Mouse (Mus musculus): ENCODE results near the gene Ttc39b. TPM values are rescaled to one million over a fixed set of nuclear protein-coding genes. Genes with fewer than 3 reads are reported as not detected.

Gene Ttc39b
- polyA plus RNA-seq, 1 experiment from 2014 or later, result 15.7 TPM

- Histone ChIP-seq H3K36me3 (ENCODE audit: control insufficient read depth, insufficient read depth, low read length) (no peaks in the 10 kb centered on the region), H3K27me3 (ENCODE audit: control insufficient read depth, insufficient read depth, low read length) (no peaks in the 10 kb centered on the region), H3K4me1 (replicated peaks; ENCODE audit: control insufficient read depth, insufficient read depth) (peaks cover 5% of the 10 kb centered on the region; the same call in 1 of the 2 replicates), H3K9ac (ENCODE audit: low read length) (peak overlapping the region; percentile 41; the same call in 1 of the 2 replicates), H3K4me3 (ENCODE audit: low read depth, low read length) (no peak overlapping the region), H3K9me3 (ENCODE audit: control insufficient read depth, low read length) (no peaks in the 10 kb centered on the region), H3K4me2 (replicated peaks; ENCODE audit: low read depth) (no peak overlapping the region), H3K27ac (replicated peaks) (peak overlapping the region; percentile 77)
- WGBS, result 41% methylated on average over 4 of the region's 4 CpGs
- TF ChIP-seq CTCF (IDR thresholded peaks at IDR 0.05; ENCODE audit: low read depth) (no peak), EP300 (optimal IDR thresholded peaks at IDR 0.05) (no peak)
- ATAC-seq (ENCODE audit: low FRiP score, low TSS enrichment) (peak; percentile 52; the same call in 1 of the 2 replicates), DNase-seq (ENCODE audit: low spot score) (no peak)
Measured at GRCm38 (mm10) chr4:83315930-83316329, 8.1 kb downstream of the Ttc39b start.

- Histone ChIP-seq H3K27ac (replicated peaks) (peak overlapping the region; percentile 77), H3K9me3 (ENCODE audit: control insufficient read depth, low read length) (no peaks in the 10 kb centered on the region), H3K9ac (ENCODE audit: low read length) (peak overlapping the region; percentile 41), H3K4me2 (replicated peaks; ENCODE audit: low read depth) (peak overlapping the region; percentile 51), H3K36me3 (ENCODE audit: control insufficient read depth, insufficient read depth, low read length) (no peaks in the 10 kb centered on the region), H3K27me3 (ENCODE audit: control insufficient read depth, insufficient read depth, low read length) (no peaks in the 10 kb centered on the region), H3K4me1 (replicated peaks; ENCODE audit: control insufficient read depth, insufficient read depth) (peaks cover 5% of the 10 kb centered on the region; the same call in 1 of the 2 replicates), H3K4me3 (ENCODE audit: low read depth, low read length) (peak overlapping the region; percentile 24)
- no peak for TF ChIP-seq EP300 (optimal IDR thresholded peaks at IDR 0.05)
- TF ChIP-seq CTCF (IDR thresholded peaks at IDR 0.05; ENCODE audit: low read depth), result no peak
- ATAC-seq (ENCODE audit: low FRiP score, low TSS enrichment) (no peak; the same call in 1 of the 2 replicates), DNase-seq (ENCODE audit: low spot score) (no peak)
- 49% methylated on average over 13 of the region's 13 CpGs for WGBS
Measured at GRCm38 (mm10) chr4:83314922-83315881, 8.9 kb downstream of the Ttc39b start.

- Histone ChIP-seq H3K4me3 (ENCODE audit: low read depth, low read length) (no peak overlapping the region), H3K36me3 (ENCODE audit: control insufficient read depth, insufficient read depth, low read length) (no peaks in the 10 kb centered on the region), H3K9me3 (ENCODE audit: control insufficient read depth, low read length) (no peaks in the 10 kb centered on the region), H3K4me2 (replicated peaks; ENCODE audit: low read depth) (no peak overlapping the region), H3K9ac (ENCODE audit: low read length) (no peak overlapping the region), H3K27ac (replicated peaks) (0 out of 2 replicates have a peak overlapping the region, but pooled peaks have one; percentile 30), H3K27me3 (ENCODE audit: control insufficient read depth, insufficient read depth, low read length) (no peaks in the 10 kb centered on the region), H3K4me1 (replicated peaks; ENCODE audit: control insufficient read depth, insufficient read depth) (peaks cover 5% of the 10 kb centered on the region; the same call in 1 of the 2 replicates)
- 52% methylated on average over 7 of the region's 7 CpGs for WGBS
- DNase-seq (ENCODE audit: low spot score) (no peak), ATAC-seq (ENCODE audit: low FRiP score, low TSS enrichment) (no peak)
- no peak; the same call in 1 of the 2 replicates for TF ChIP-seq CTCF (IDR thresholded peaks at IDR 0.05; ENCODE audit: low read depth)
- no peak for TF ChIP-seq EP300 (optimal IDR thresholded peaks at IDR 0.05)
Measured at GRCm38 (mm10) chr4:83314261-83314793, 9.7 kb downstream of the Ttc39b start.

- Histone ChIP-seq H3K4me1 (replicated peaks; ENCODE audit: control insufficient read depth, insufficient read depth) (peaks cover 11% of the 10 kb centered on the region; the same call in 1 of the 2 replicates), H3K4me2 (replicated peaks; ENCODE audit: low read depth) (no peak overlapping the region), H3K4me3 (ENCODE audit: low read depth, low read length) (no peak overlapping the region), H3K36me3 (ENCODE audit: control insufficient read depth, insufficient read depth, low read length) (no peaks in the 10 kb centered on the region), H3K27me3 (ENCODE audit: control insufficient read depth, insufficient read depth, low read length) (no peaks in the 10 kb centered on the region), H3K27ac (replicated peaks) (no peak overlapping the region), H3K9ac (ENCODE audit: low read length) (no peak overlapping the region), H3K9me3 (ENCODE audit: control insufficient read depth, low read length) (no peaks in the 10 kb centered on the region)
- DNase-seq (ENCODE audit: low spot score), result no peak
- ATAC-seq (ENCODE audit: low FRiP score, low TSS enrichment), result no peak
- WGBS, result 76% methylated on average over 4 of the region's 4 CpGs
- TF ChIP-seq EP300 (optimal IDR thresholded peaks at IDR 0.05), result no peak
- no peak for TF ChIP-seq CTCF (IDR thresholded peaks at IDR 0.05; ENCODE audit: low read depth)
Measured at GRCm38 (mm10) chr4:83312336-83312735, 11.7 kb downstream of the Ttc39b start.

- DNase-seq (ENCODE audit: low spot score) (no peak), ATAC-seq (ENCODE audit: low FRiP score, low TSS enrichment) (no peak)
- WGBS, result 85% methylated on average over 8 of the region's 8 CpGs
- TF ChIP-seq EP300 (optimal IDR thresholded peaks at IDR 0.05) (no peak), CTCF (IDR thresholded peaks at IDR 0.05; ENCODE audit: low read depth) (no peak)
- Histone ChIP-seq H3K9ac (ENCODE audit: low read length) (no peak overlapping the region), H3K9me3 (ENCODE audit: control insufficient read depth, low read length) (no peaks in the 10 kb centered on the region), H3K36me3 (ENCODE audit: control insufficient read depth, insufficient read depth, low read length) (no peaks in the 10 kb centered on the region), H3K4me2 (replicated peaks; ENCODE audit: low read depth) (no peak overlapping the region), H3K27ac (replicated peaks) (no peak overlapping the region), H3K4me1 (replicated peaks; ENCODE audit: control insufficient read depth, insufficient read depth) (peaks cover 11% of the 10 kb centered on the region; the same call in 1 of the 2 replicates), H3K27me3 (ENCODE audit: control insufficient read depth, insufficient read depth, low read length) (no peaks in the 10 kb centered on the region), H3K4me3 (ENCODE audit: low read depth, low read length) (no peak overlapping the region)
Measured at GRCm38 (mm10) chr4:83311481-83311880, 12.6 kb downstream of the Ttc39b start.

Measured in stomach, postnatal 0 days (tissue).